Mouse (Mus musculus) limb, embryonic 10.5 days (tissue): Measurements from ENCODE around the gene Il16. TPM values are rescaled to one million over a fixed set of nuclear protein-coding genes. Genes with fewer than 3 reads are reported as not detected.

Experiments
- DNase-seq: peaks from one replicate; pipeline ENCODE4 v3.0.0-alpha.2; 2017; ENCODE audit warnings: low spot score
- H3K27ac ChIP-seq: fragments of 300-500 bp; sonication (generic); 2 replicates; pipeline ENCODE4 v1.5.1; 2016; ENCODE audit warnings: mild to moderate bottlenecking
- H3K27me3 ChIP-seq: fragments of 300-500 bp; sonication (generic); 2 replicates; pipeline ENCODE4 v1.6.1; 2016; ENCODE audit warnings: low read depth, mild to moderate bottlenecking; ENCODE audit not compliant: poor library complexity, severe bottlenecking
- H3K36me3 ChIP-seq: fragments of 300-500 bp; sonication (generic); 2 replicates; pipeline ENCODE4 v1.6.1; 2016; ENCODE audit warnings: mild to moderate bottlenecking, moderate library complexity
- H3K4me1 ChIP-seq: fragments of 300-500 bp; sonication (generic); 2 replicates; pipeline ENCODE4 v1.6.1; 2016
- H3K4me3 ChIP-seq: fragments of 300-500 bp; sonication (generic); 2 replicates; pipeline ENCODE4 v1.5.1; 2016; ENCODE audit warnings: mild to moderate bottlenecking, moderate library complexity
- H3K9me3 ChIP-seq: fragments of 300-500 bp; sonication (generic); replicated peaks from 2 replicates; pipeline ENCODE4 v1.6.1; 2016; ENCODE audit warnings: mild to moderate bottlenecking
- WGBS: fragments of 180-500 bp; shearing (Covaris S2); methylation state at CpG from one replicate; pipeline ENCODE4 v1.1.7; 2016; 5-methylcytosine and 5-hydroxymethylcytosine counted together
- polyA plus RNA-seq: library from polyadenylated mRNA; unstranded; fragments of >200 nt; fragmentation: Nextera tagmentation; extraction: Ambion mirVana; gene quantifications from 2 replicates; pipeline ENCODE4 v1.2.1, GENCODE M21; 2016

The Il16 gene
- polyA plus RNA-seq, 1 experiment from 2014 or later = 3.4 TPM

DNA sequence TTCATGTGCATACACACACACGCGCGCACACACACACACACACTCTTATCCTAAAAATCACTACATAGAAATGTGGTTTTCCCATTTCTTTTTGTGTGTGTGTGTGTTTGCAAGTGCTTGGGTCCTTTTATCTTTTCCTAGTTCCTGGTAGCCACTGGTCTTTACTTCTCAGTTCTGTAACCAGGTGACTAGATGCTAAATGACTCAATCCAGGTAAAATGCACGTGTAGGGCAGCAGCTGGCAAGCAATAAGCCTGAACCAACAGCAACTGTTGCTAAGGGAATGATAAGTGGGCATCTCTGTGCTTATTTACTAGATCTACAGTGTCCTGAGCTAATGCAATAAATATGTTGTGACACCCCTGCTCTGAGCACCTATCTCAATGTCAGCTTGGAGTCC, 118.2 kb downstream of the Il16 start:
- H3K9me3 ChIP-seq = no peaks in the 10 kb centered on the region
- DNase-seq = no peak
- no peak overlapping the region for H3K4me3 ChIP-seq
- H3K27me3 ChIP-seq = no peaks in the 10 kb centered on the region
- peaks cover 11% of the 10 kb centered on the region for H3K4me1 ChIP-seq
- H3K36me3 ChIP-seq = no peaks in the 10 kb centered on the region
- H3K27ac ChIP-seq = no peak overlapping the region
- WGBS = 94% methylated on average over 4 of the region's 4 CpGs

DNA sequence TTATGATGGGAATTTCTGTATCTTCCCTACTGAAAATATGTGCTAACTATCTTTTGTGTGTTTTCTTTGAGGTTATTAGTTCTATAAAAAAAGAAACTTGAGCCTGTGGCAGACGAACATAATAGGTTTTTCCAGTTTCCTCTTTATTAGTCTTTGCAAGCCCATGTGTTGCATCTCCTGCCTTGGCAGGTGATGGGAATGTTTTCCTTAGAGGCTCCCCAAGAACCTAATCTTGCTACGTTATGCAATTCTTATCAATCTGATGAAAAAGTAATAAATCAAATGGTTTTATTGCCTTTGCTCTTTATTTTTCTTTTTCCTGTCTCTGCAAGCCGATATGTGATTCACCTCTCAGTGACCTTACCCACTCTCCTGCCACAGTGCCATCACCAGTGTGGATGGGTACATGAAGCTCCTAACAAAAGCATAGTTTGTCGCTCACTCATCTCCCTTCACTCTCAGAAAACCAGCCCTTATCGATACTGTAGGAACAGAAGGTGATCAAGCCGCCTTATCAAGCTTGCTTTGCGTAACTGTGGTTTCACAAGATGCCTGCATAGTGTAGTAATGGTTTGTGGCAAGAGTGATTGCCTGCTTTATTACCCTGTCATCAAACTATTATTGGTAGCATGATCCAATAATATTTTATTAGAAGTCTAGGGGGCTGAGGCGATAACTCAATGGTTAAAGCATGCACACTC, 118.8 kb downstream of the Il16 start:
- H3K4me3 ChIP-seq = no peak overlapping the region
- no peak overlapping the region for H3K27ac ChIP-seq
- no peaks in the 10 kb centered on the region for H3K9me3 ChIP-seq
- H3K36me3 ChIP-seq = no peaks in the 10 kb centered on the region
- DNase-seq = no peak
- 82% methylated on average over 8 of the region's 8 CpGs for WGBS
- peaks cover 9% of the 10 kb centered on the region for H3K4me1 ChIP-seq
- no peaks in the 10 kb centered on the region for H3K27me3 ChIP-seq

DNA sequence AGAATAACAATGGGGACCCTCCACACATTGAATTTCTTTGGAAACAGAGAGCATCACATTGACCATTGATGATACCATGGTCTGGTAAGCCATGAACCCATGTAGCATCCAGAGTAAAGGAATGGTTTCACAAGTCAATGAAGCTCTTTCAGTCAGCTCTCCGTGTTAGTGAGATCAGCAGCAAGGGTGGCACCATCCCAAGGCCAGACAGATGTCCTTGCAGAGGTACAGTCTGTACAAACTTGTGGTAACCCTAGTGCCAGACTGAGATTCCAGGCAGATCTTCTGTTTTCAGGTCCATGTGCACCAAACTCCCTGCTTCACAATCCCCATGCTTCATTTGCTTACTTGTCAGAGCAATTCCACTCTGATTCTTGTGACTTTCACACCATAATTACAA, 121.5 kb downstream of the Il16 start:
- WGBS = 73% methylated on average over 1 of the region's 1 CpGs
- H3K4me3 ChIP-seq = no peak overlapping the region

DNA sequence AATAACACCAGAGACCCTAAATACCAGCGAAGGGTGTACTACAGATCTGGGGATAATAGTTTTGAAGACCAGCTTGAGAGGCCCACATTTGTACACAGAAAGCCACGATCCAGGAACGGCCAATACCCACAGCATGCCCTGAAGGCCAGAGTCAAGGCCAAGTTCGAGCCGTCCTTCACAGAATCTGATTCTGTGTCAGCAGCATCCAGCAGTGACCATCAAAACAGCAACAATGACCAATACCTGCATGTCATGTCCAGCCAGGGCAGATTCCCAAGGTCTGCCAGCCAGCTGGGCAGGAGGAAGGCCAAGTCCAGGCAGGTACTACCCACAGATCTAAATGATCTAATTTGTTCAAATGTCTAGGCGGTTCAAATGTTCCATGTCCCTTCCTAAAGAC, 122.9 kb downstream of the Il16 start:
- DNase-seq = no peak
- H3K9me3 ChIP-seq = no peaks in the 10 kb centered on the region
- 90% methylated on average over 6 of the region's 6 CpGs for WGBS
- no peaks in the 10 kb centered on the region for H3K27me3 ChIP-seq
- no peaks in the 10 kb centered on the region for H3K4me1 ChIP-seq
- no peaks in the 10 kb centered on the region for H3K36me3 ChIP-seq
- H3K4me3 ChIP-seq = no peak overlapping the region
- no peak overlapping the region for H3K27ac ChIP-seq

More for the DNA sequence above, 121.5 kb downstream of the Il16 start:
- Histone ChIP-seq H3K36me3 (no peaks in the 10 kb centered on the region), H3K9me3 (no peaks in the 10 kb centered on the region), H3K4me1 (no peaks in the 10 kb centered on the region), H3K27me3 (no peaks in the 10 kb centered on the region), H3K27ac (no peak overlapping the region)
- DNase-seq = no peak

DNA sequence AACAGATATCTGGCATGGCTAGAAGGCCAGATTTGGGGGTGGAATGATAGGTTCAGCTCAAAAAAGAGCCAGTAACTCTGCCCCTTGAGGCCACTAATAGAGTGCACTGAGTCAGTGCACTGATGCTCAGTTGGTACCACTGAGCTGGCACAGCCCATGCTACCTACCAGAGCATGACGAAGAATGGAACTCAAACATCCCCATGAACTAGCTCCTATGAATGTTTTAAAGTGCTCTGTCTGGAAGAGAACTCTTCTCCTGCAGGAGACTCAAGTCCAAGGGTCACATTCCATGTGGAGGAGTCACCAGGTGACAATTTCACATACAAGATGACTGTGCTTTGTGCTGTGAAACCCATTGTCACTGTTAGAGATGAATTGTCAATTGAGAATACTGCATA, 126.8 kb downstream of the Il16 start:
- WGBS = 94% methylated on average over 1 of the region's 1 CpGs
- Histone ChIP-seq H3K4me3 (no peak overlapping the region), H3K4me1 (no peaks in the 10 kb centered on the region), H3K36me3 (no peaks in the 10 kb centered on the region), H3K9me3 (no peaks in the 10 kb centered on the region), H3K27ac (no peak overlapping the region), H3K27me3 (no peaks in the 10 kb centered on the region)
- no peak for DNase-seq

DNA sequence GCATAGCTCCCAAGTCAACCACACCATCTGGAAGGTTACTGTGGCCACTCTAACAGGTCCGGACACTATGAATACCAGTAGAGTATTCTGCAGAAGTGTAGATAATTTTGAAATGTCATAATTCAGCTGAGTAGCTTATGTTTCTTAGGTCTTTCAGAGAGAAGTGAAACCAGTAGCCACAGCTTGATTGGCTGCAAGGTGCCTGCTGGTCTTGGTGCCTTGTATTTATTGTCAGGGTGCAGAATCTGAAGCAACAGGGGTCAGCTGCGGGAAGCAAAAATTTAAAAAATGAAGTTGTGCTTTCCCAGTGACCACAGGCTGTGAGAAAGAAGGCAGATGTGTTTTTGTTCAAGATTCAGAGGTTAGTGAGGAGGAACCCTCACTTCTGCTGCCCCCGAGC, 129.3 kb downstream of the Il16 start:
- DNase-seq = no peak
- no peak overlapping the region for H3K27ac ChIP-seq
- H3K4me1 ChIP-seq = no peaks in the 10 kb centered on the region
- WGBS = 94% methylated on average over 3 of the region's 3 CpGs
- no peaks in the 10 kb centered on the region for H3K27me3 ChIP-seq
- no peak overlapping the region for H3K4me3 ChIP-seq
- no peaks in the 10 kb centered on the region for H3K36me3 ChIP-seq
- no peaks in the 10 kb centered on the region for H3K9me3 ChIP-seq

DNA sequence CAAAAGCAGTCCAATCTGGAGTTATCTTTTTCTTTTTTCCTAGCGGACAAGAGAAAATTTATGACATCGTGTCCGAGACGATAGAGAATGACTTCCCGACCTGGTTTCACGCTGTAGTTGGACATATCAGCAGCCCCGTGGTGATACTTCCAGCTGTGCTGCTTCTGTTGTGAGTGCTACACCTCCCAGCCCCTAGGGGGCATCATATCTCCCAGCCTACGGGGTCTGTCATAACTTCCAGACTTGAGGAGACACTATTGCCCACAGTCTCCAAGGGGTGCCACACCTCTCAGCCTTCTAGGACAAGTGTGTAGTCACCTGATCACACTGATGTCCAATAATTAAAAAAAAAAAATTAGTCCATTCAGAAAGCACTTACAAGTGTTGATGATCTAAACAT, 129.7 kb downstream of the Il16 start:
- Histone ChIP-seq H3K4me3 (no peak overlapping the region), H3K27ac (no peak overlapping the region), H3K36me3 (no peaks in the 10 kb centered on the region), H3K27me3 (no peaks in the 10 kb centered on the region), H3K4me1 (no peaks in the 10 kb centered on the region), H3K9me3 (no peaks in the 10 kb centered on the region)
- DNase-seq = no peak
- 87% methylated on average over 8 of the region's 8 CpGs for WGBS

DNA sequence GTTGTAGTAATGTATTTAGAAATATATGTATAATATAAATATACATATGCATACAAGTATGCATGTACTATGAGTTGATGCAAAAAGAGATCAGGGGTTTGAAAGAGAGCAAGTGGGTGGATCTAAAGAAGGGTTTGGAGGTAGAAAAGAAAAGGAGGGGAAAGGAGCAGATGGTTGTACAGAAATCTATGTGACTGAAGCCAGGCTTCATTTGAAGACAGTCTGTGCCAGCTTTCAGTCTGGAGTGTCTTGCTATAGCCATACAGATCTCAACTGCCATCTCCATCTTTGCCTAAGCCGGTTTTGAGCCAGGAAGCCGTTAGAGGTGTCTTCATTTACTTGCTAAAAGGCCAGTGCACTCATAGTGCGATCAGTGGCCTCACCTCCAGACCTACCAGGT, 130.3 kb downstream of the Il16 start:
- H3K36me3 ChIP-seq = no peaks in the 10 kb centered on the region
- no peak for DNase-seq
- H3K4me1 ChIP-seq = no peaks in the 10 kb centered on the region
- H3K4me3 ChIP-seq = no peak overlapping the region
- no peaks in the 10 kb centered on the region for H3K9me3 ChIP-seq
- H3K27ac ChIP-seq = no peak overlapping the region
- 93% methylated on average over 3 of the region's 3 CpGs for WGBS
- H3K27me3 ChIP-seq = no peaks in the 10 kb centered on the region

DNA sequence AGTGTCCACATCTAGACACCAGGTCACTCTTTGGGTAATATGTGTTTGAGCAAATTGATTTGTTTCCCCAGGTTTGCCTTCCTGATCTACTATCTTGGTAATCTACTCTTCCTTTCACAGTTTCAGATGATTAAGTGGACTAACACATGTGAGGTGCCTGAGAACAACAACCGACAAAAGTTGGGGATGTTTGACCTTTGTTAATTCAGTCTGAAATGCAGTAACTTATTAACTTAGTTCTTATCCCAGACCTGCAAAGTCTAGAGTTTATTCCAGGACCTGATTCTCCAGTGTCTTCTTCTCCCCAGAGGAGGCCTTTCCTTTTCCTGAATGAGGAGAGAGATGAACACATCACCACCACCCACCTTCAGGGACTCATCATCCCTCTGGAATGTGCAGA, 133.6 kb downstream of the Il16 start:
- 93% methylated on average over 1 of the region's 1 CpGs for WGBS
- Histone ChIP-seq H3K36me3 (no peaks in the 10 kb centered on the region), H3K4me3 (no peak overlapping the region), H3K4me1 (no peaks in the 10 kb centered on the region), H3K27ac (no peak overlapping the region), H3K27me3 (no peaks in the 10 kb centered on the region), H3K9me3 (no peaks in the 10 kb centered on the region)
- DNase-seq = no peak

DNA sequence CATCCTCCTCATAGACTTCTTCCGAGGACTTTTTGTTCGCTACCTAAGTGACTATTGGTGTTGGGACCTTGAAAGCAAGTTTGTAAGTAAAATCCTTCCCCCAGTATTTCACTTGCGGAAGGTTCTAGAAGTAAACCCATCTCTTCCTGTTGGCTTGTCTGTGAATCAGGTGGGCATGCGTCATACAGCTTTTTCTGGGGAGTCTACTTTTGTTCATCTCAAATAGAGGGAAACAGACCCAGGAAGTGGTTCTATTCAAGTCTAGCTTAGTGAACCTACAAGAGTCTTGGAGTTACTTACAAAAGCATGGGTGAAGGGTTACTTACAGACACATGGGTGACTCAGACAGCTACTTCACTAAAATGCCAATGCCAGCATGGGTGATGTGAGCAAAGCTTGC, 135.6 kb downstream of the Il16 start:
- DNase-seq = no peak
- peaks cover 2% of the 10 kb centered on the region; the same call in 1 of the 2 replicates for H3K4me1 ChIP-seq
- no peak overlapping the region for H3K4me3 ChIP-seq
- H3K27ac ChIP-seq = no peak overlapping the region
- H3K9me3 ChIP-seq = no peaks in the 10 kb centered on the region
- no peaks in the 10 kb centered on the region for H3K27me3 ChIP-seq
- H3K36me3 ChIP-seq = no peaks in the 10 kb centered on the region
- 96% methylated on average over 4 of the region's 4 CpGs for WGBS

DNA sequence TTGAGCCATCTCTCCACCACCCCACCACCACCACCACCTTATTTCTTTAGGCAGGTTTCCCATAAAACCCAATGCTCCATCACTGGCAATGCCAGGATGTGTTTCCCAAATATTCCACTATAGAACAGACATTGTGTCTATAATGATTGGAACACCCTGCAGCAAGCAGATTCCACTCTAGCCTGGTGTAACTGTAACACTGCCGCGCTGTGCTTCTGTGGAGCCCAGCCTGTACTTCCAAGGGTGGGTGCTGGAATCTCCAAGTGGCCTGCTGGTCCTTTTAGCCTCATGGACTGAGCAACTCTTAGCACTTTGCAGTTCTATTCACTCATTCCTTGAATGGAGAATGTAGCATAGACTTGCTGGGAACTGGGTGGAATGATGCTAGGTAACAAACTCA, 138.7 kb downstream of the Il16 start:
- Histone ChIP-seq H3K27me3 (no peaks in the 10 kb centered on the region), H3K36me3 (no peaks in the 10 kb centered on the region), H3K4me1 (peaks cover 10% of the 10 kb centered on the region), H3K9me3 (no peaks in the 10 kb centered on the region), H3K27ac (no peak overlapping the region), H3K4me3 (no peak overlapping the region)
- DNase-seq = no peak
- 96% methylated on average over 2 of the region's 2 CpGs for WGBS

DNA sequence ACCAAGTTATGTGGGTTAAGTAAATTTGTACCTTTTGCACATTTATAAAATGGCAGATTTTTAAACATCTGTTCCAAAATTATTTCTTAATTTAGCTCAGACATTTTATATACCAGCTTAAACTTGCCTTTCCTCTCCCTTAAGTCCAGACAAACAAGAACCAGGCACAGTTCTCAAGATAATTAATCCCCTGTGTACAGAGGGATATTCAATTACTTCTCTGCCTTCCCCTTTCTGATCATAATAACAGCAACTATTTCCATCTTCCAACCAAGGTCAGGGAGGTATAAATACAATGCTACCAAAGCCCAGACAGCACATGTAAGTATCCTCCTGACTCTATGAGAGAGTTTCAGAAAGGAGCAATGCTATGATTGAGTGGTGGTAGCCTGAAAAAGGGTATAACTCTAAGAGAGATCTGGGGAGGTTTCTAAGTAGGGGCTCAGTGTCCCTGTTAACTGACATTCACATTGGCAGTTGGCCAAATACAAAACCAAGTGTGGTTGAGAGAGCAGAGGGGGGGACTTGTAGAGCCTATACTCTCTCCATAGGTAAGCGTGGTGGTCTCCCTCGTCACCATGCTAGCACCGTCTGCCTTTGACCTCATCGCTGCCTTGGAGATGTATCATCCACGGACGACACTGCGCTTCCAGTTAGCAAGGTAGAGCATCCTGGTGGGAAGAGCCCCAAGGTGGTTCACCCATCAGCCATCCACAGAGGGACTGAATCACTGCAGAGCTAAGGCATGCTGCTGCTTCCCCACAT, 141.2 kb downstream of the Il16 start:
- no peak for DNase-seq
- H3K9me3 ChIP-seq = no peaks in the 10 kb centered on the region
- peaks cover 10% of the 10 kb centered on the region for H3K4me1 ChIP-seq
- no peak overlapping the region for H3K4me3 ChIP-seq
- no peaks in the 10 kb centered on the region for H3K27me3 ChIP-seq
- no peak overlapping the region for H3K27ac ChIP-seq
- WGBS = 93% methylated on average over 7 of the region's 7 CpGs
- H3K36me3 ChIP-seq = no peaks in the 10 kb centered on the region

DNA sequence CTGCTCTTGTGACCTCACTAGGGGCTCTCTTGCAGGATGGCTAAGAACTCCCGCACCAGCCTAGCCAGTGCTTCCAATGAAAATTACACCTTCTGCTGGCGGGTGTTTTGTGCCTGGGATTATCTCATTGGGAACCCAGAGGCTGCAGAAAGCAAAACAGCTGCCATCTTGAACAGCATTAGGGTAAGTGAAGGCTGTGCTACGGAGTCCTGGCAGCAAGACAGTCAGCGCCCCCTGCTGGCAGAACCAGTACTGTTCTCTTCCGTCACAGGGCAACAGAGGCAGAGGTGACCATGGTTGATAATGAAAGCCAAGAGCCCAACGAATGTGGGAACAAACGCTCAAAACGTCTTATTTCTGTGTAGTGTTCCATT, 145.6 kb downstream of the Il16 start:
- peak; percentile 75 for DNase-seq

More for the DNA sequence above, 145.6 kb downstream of the Il16 start:
- Histone ChIP-seq H3K4me1 (peaks cover 8% of the 10 kb centered on the region), H3K27me3 (no peaks in the 10 kb centered on the region), H3K27ac (no peak overlapping the region), H3K4me3 (no peak overlapping the region), H3K36me3 (no peaks in the 10 kb centered on the region), H3K9me3 (no peaks in the 10 kb centered on the region)
- 61% methylated on average over 8 of the region's 8 CpGs for WGBS
